Mouse (Mus musculus): ENCODE measurements around the gene Rpl18. TPM values are rescaled to one million over a fixed set of nuclear protein-coding genes. Genes with fewer than 3 reads are reported as not detected.

Rpl18 gene
- polyA plus RNA-seq, 1 experiment from 2014 or later = 807 TPM

DNA sequence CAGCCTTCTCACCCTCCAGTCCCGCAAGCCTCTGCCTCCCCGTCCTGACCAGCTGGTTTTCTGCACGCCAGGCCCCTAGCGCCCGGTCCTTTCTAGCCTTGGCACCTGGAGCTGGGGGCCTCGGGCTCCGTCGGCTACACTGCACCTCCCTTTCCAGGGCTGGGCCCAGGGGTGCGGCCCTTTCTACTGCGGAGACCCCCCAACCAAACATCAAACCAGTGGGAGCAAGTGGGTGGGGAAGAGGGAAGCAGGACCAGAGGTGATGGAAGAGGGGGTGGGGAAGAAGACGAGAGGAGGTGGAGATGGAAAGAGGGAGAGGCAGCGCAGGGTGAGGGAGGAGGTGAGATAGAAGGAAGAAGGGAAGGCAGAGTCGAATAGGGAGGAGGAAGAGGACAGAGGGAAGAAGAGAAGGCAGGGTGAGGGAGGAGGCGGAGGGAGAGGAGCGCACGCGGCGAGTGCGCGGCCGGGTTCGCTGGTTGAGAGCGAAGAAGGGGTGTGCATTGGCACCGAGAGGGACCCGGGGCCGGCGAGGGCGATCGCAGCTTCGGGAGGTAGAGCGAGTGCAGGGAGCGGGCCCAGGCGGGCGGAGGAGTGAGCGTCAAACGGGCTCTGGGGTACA, 15.6 kb upstream of the Rpl18 start, which contains the start of gene Car11:
TSS of gene Car11 (plus strand) at position 321 of the 619 bp plus-strand sequence.
- CTCF ChIA-PET = interaction anchor here (4.9 kb wide), 1 partner anchor 17 kb away, joined by 31 read pairs; the partner anchor contains the start of gene Ntn5
- ATAC-seq = no peak
- no peak for DNase-seq (ENCODE audit: low read depth, low spot score)

DNA sequence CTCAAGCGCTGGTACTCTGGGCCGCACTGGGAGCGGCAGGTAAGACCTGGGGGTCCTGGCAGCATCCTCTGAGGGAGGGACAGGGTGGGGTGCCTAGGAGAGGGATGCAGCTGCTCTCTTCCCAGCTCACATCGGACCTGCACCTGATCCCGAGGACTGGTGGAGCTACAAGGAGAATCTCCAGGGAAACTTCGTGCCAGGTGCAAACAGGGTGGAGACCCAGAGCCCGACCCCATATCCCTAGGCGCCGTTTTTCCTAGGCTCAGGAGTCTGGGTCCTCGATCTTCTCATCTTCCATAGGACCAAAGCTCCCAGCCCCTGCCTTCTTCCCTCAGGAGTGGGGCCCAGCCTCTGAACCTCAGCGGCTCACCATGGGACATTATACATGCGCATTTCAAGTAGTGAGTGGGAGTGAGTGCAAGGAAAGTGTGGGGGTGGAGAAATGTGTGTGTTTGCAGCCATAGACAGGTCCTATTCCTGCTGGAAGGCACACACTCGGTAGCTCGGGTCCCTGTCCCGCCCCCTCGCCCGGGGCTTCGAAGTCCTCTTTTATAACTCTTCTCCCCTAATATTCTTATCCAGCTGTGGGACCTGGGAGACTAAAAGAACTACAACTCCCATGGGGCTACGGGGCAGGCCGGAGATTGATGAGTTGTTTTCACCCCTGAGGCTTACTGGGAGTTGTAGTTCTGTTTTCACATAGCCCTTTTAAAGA, 14.8 kb upstream of the Rpl18 start:
- ChIA-PET CTCF (interaction anchor here (4.9 kb wide), 1 partner anchor 17 kb away, joined by 31 read pairs; the partner anchor contains the start of gene Ntn5), POLR2A (interaction anchor here (1.2 to 2.2 kb wide), 4 partner anchors 10 to 18 kb away, joined by 3 to 6 read pairs (median 5); partner anchors contain the start of gene Ntn5)
- in situ Hi-C loops (cut with MboI; ENCODE audit: low pct_unique_long_range_greater_than_20kb) = loop anchor here (25.0 kb wide), 1 partner anchor 838 kb away; the partner anchor contains the start of genes Pnkp and Ptov1
- TF ChIP-seq CTCF (IDR thresholded peaks at IDR 0.05) = no peak
- DNase-seq (ENCODE audit: low read depth, low spot score) = no peak
- no peaks in the 10 kb centered on the region for H3K27me3 ChIP-seq
- ATAC-seq = no peak

More for the DNA sequence above, 15.6 kb upstream of the Rpl18 start, which contains the start of gene Car11:
- no peaks in the 10 kb centered on the region for H3K27me3 ChIP-seq
- no peak for TF ChIP-seq CTCF (IDR thresholded peaks at IDR 0.05)
- POLR2A ChIA-PET = interaction anchor here (0.6 to 2.2 kb wide), 3 partner anchors 9 to 217 kb away, joined by 4 to 5 read pairs (median 5); no protein-coding TSS in a partner anchor
- in situ Hi-C loops (cut with MboI; ENCODE audit: low pct_unique_long_range_greater_than_20kb) = loop anchor here (25.0 kb wide), 1 partner anchor 837 kb away; the partner anchor contains the start of genes Pnkp and Ptov1

DNA sequence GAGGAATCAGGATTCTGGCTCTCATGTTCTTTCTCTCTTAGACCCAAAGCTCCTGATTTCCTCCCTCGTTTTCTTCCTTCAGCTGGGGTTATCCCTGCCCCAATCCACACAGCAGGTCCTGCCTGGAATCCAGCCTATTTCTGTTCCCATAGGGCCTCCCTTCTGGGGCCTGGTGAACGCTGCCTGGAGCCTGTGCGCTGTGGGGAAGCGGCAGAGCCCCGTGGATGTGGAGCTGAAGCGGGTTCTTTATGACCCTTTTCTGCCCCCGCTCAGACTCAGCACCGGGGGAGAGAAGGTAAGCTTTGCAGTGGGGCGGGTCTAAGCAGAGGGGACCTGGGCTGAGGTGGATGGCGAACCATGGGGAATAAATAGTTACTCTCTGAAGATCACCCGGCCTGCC, 14.2 kb upstream of the Rpl18 start:
- POLR2A ChIA-PET = interaction anchor here (1.2 to 2.2 kb wide), 4 partner anchors 10 to 18 kb away, joined by 3 to 6 read pairs (median 5); partner anchors contain the start of gene Ntn5
- CTCF ChIA-PET = interaction anchor here (0.7 to 4.9 kb wide), 2 partner anchors 15 to 18 kb away, joined by 3 to 31 read pairs; partner anchors contain the start of gene Ntn5
- H3K27me3 ChIP-seq = no peaks in the 10 kb centered on the region
- no peak for TF ChIP-seq CTCF (IDR thresholded peaks at IDR 0.05)
- ATAC-seq (no peak), DNase-seq (ENCODE audit: low read depth, low spot score) (no peak)
- in situ Hi-C loops (cut with MboI; ENCODE audit: low pct_unique_long_range_greater_than_20kb) = loop anchor here (25.0 kb wide), 1 partner anchor 839 kb away; the partner anchor contains the start of genes Pnkp and Ptov1

DNA sequence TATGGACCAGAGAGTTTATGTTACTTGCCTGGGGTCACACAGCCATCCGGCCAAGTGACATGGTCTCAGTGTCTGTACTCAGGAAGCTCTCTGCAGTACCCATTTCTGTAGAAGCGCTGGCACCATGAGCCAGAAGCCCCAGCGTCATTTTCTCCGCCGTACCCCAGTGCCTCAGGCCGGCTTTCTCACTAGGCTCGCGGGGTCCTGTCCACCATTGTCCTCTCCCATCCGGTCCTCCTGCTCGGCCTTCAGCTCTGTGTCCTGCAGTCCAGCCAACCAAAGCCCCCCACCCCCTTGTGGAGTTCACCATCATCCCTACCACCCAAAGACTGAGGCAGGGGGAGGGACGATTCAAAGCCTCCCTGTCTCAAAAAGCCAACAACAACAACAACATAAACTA, 13.7 kb upstream of the Rpl18 start:
- ChIA-PET POLR2A (interaction anchor here (1.2 to 2.2 kb wide), 4 partner anchors 11 to 19 kb away, joined by 3 to 6 read pairs (median 5); partner anchors contain the start of gene Ntn5), CTCF (interaction anchor here (0.7 to 4.9 kb wide), 2 partner anchors 16 to 19 kb away, joined by 3 to 31 read pairs; partner anchors contain the start of gene Ntn5)
- no peak for TF ChIP-seq CTCF (IDR thresholded peaks at IDR 0.05)
- in situ Hi-C loops (cut with MboI; ENCODE audit: low pct_unique_long_range_greater_than_20kb) = loop anchor here (25.0 kb wide), 1 partner anchor 839 kb away; the partner anchor contains the start of genes Pnkp and Ptov1
- DNase-seq (ENCODE audit: low read depth, low spot score) (no peak), ATAC-seq (no peak)
- no peaks in the 10 kb centered on the region for H3K27me3 ChIP-seq

DNA sequence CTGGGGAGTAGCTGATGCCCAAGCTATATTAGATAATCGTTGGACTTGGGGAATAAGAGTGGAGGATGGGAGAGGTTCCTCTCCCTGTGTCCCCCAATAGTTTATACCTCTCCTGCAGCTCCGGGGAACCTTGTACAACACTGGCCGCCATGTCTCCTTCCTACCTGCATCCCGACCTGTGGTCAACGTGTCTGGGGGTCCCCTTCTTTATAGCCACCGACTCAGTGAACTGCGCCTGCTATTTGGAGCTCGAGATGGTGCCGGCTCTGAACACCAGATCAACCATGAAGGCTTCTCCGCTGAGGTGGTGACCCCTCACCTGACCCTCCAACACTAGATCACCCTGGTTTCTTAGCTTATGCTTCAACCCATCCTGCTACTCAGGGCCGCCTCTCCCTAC, 12.9 kb upstream of the Rpl18 start:
- POLR2A ChIA-PET = no interaction called here
- no peak for TF ChIP-seq CTCF (IDR thresholded peaks at IDR 0.05)
- no peaks in the 10 kb centered on the region for H3K27me3 ChIP-seq
- DNase-seq (ENCODE audit: low read depth, low spot score) (no peak), ATAC-seq (no peak)
- CTCF ChIA-PET = interaction anchor here (1.0 to 4.9 kb wide), 2 partner anchors 19 to 122 kb away, joined by 4 to 31 read pairs; partner anchors contain the start of gene Ntn5
- in situ Hi-C loops (cut with MboI; ENCODE audit: low pct_unique_long_range_greater_than_20kb) = loop anchor here (25.0 kb wide), 1 partner anchor 840 kb away; the partner anchor contains the start of genes Pnkp and Ptov1

DNA sequence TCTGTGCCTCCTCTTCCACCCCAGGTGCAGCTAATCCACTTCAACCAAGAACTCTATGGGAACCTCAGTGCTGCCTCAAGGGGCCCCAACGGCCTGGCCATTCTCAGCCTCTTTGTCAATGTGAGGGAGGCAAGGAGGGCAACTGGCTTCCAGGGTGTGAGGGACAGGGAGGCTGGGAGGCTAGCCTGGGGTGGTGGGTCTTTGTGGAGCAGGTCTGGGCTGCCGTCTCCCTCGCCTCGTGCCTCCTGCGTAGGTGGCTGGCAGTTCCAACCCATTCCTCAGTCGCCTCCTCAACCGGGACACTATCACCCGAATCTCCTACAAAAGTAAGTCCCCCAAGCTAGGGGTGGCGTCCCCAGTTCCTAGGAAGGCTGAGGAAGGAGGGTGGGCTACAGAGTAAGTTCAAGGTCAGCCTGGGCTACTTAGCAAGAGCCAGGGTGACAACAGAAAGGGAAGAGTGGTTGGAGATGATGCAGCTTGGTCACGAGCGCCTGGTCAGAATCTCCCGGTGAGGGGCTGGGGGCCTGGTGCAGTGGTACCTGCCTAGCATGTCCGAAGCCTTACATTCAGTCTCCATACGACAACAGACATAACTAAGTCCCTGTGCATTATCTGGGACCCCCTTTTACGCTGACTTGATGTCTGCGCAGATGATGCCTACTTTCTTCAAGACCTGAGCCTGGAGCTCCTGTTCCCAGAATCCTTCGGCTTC, 12.3 kb upstream of the Rpl18 start:
- ChIA-PET CTCF (interaction anchor here (1.0 to 4.9 kb wide), 2 partner anchors 20 to 122 kb away, joined by 4 to 31 read pairs; partner anchors contain the start of gene Ntn5), POLR2A (interaction anchor here (1.4 to 3.3 kb wide), 2 partner anchors 15 to 19 kb away, joined by 3 to 17 read pairs; partner anchors contain the start of genes Ntn5 and Sphk2)
- in situ Hi-C loops (cut with MboI; ENCODE audit: low pct_unique_long_range_greater_than_20kb) = loop anchor here (25.0 kb wide), 1 partner anchor 841 kb away; the partner anchor contains the start of genes Pnkp and Ptov1
- ATAC-seq (no peak), DNase-seq (ENCODE audit: low read depth, low spot score) (no peak)
- no peak for TF ChIP-seq CTCF (IDR thresholded peaks at IDR 0.05)
- H3K27me3 ChIP-seq = no peaks in the 10 kb centered on the region

DNA sequence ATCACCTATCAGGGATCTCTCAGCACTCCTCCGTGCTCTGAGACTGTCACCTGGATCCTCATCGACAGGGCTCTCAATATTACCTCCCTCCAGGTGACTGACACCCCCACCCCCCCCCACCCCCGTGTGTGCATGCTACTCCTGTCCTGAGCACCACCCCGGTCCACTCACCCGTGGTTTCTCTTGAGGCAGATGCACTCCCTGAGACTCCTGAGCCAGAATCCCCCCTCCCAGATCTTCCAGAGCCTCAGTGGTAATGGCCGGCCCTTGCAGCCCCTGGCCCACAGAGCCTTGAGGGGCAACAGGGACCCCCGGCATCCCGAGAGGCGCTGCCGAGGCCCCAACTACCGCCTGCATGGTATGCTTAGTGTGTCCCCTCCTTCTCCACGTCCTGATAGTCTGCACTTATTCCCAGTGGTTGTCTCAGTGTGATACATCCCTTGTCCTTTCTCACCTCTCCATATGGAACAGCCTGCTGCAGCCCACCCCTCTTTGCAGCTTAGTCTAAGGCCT, 11.7 kb upstream of the Rpl18 start:
- CTCF ChIA-PET = interaction anchor here (4.9 kb wide), 1 partner anchor 21 kb away, joined by 31 read pairs; the partner anchor contains the start of gene Ntn5
- in situ Hi-C loops (cut with MboI; ENCODE audit: low pct_unique_long_range_greater_than_20kb) = loop anchor here (25.0 kb wide), 1 partner anchor 841 kb away; the partner anchor contains the start of genes Pnkp and Ptov1
- POLR2A ChIA-PET = interaction anchor here (1.4 to 3.3 kb wide), 2 partner anchors 15 to 20 kb away, joined by 3 to 17 read pairs; partner anchors contain the start of genes Ntn5 and Sphk2

DNA sequence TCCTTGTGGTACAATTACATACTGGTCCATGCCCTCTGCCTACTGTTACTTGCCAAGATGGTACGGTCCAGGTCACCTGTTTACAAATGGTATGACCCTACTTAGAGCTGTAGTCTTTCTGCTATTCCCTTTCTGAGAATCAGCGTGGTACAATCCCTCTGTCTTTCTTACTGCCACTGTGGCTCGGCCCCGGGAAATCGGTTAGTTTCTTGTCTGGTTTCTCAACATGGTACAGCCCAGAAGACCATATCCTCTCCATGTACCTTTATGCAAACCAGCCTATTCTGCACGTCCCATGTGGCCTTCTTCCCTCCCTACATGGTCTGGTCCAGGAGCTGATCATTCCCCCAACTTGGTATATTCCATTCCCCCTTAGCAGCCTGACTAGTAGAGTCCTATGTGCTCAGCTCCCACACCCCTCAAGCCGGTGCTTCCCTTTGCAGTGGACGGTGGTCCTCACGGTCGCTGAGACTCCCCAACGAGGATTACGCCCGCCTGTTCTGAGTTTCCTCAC, 11.2 kb upstream of the Rpl18 start:
- CTCF ChIA-PET = interaction anchor here (1.8 to 4.9 kb wide), 2 partner anchors 14 to 21 kb away, joined by 6 to 31 read pairs; partner anchors contain the start of genes Ntn5 and Sphk2
- in situ Hi-C loops (cut with MboI; ENCODE audit: low pct_unique_long_range_greater_than_20kb) = loop anchor here (25.0 kb wide), 1 partner anchor 842 kb away; the partner anchor contains the start of genes Pnkp and Ptov1
- no peaks in the 10 kb centered on the region for H3K27me3 ChIP-seq
- POLR2A ChIA-PET = interaction anchor here (1.4 to 3.3 kb wide), 2 partner anchors 14 to 20 kb away, joined by 3 to 17 read pairs; partner anchors contain the start of genes Ntn5 and Sphk2
- ATAC-seq (peak; percentile 4), DNase-seq (ENCODE audit: low read depth, low spot score) (no peak)
- TF ChIP-seq CTCF (IDR thresholded peaks at IDR 0.05) = no peak

More for the DNA sequence above, 11.7 kb upstream of the Rpl18 start:
- H3K27me3 ChIP-seq = no peaks in the 10 kb centered on the region
- TF ChIP-seq CTCF (IDR thresholded peaks at IDR 0.05) = no peak
- no peak for ATAC-seq
- DNase-seq (ENCODE audit: low read depth, low spot score) = no peak
